Mouse (Mus musculus) embryonic facial prominence, embryonic 11.5 days (tissue): ENCODE measurements at regions not wholly inside any gene's neighbourhood (a gene's known extent, or its start where the extent isn't known, plus 50 kb on each side); places are given as distances from the start of the nearest gene placed in this dataset.

Source experiments
- ATAC-seq: fragments of 200-750 bp; cut with Nextera tagmentation; replicated peaks from 2 replicates; pipeline ENCODE4 v1.8.0; 2017; ENCODE audit warnings: low read depth; ENCODE audit not compliant: insufficient number of reproducible peaks, low FRiP score, low TSS enrichment
- DNase-seq: peaks from one replicate; pipeline ENCODE4 v3.0.0-alpha.2; 2015; ENCODE audit warnings: low spot score
- H3K27ac ChIP-seq: fragments of 300-500 bp; sonication (generic); replicated peaks from 2 replicates; pipeline ENCODE4 v1.5.1; 2014; ENCODE audit warnings: mild to moderate bottlenecking, low read depth, low read length, control low read depth
- H3K27me3 ChIP-seq: fragments of 300-500 bp; sonication (generic); 2 replicates; pipeline ENCODE4 v1.6.1; 2014; ENCODE audit warnings: mild to moderate bottlenecking, low read length, moderate library complexity, mixed read lengths; ENCODE audit not compliant: control insufficient read depth, insufficient read depth
- H3K36me3 ChIP-seq: fragments of 300-500 bp; sonication (generic); replicated peaks from 2 replicates; pipeline ENCODE4 v1.6.1; 2014; ENCODE audit warnings: low read depth, mild to moderate bottlenecking, low read length, moderate library complexity, mixed read lengths; ENCODE audit not compliant: control insufficient read depth, insufficient read depth
- H3K4me1 ChIP-seq: fragments of 300-500 bp; sonication (generic); 2 replicates; pipeline ENCODE4 v1.6.1; 2014; ENCODE audit warnings: low read length, mixed read lengths; ENCODE audit not compliant: control insufficient read depth, insufficient read depth
- H3K4me2 ChIP-seq: fragments of 300-500 bp; sonication (generic); 2 replicates; pipeline ENCODE4 v1.6.1; 2014; ENCODE audit warnings: low read depth, mild to moderate bottlenecking, control low read depth, low read length, moderate library complexity
- H3K4me3 ChIP-seq: fragments of 300-500 bp; sonication (generic); 2 replicates; pipeline ENCODE4 v1.5.1; 2014; ENCODE audit warnings: low read depth, low read length, control low read depth
- H3K9ac ChIP-seq: fragments of 300-500 bp; sonication (generic); replicated peaks from 2 replicates; pipeline ENCODE4 v1.6.1; 2014; ENCODE audit warnings: mild to moderate bottlenecking, control low read depth, low read length
- H3K9me3 ChIP-seq: fragments of 300-500 bp; sonication (generic); replicated peaks from 2 replicates; pipeline ENCODE4 v1.6.1; 2016; ENCODE audit warnings: mild to moderate bottlenecking, low read length, inconsistent platforms, mixed read lengths; ENCODE audit not compliant: control insufficient read depth
- WGBS: fragments of 180-500 bp; shearing (Covaris S2); extraction: QIAGEN DNeasy Blood & Tissue Kit; methylation state at CpG from one replicate; pipeline ENCODE4 v1.1.7; 2014; 5-methylcytosine and 5-hydroxymethylcytosine counted together

DNA sequence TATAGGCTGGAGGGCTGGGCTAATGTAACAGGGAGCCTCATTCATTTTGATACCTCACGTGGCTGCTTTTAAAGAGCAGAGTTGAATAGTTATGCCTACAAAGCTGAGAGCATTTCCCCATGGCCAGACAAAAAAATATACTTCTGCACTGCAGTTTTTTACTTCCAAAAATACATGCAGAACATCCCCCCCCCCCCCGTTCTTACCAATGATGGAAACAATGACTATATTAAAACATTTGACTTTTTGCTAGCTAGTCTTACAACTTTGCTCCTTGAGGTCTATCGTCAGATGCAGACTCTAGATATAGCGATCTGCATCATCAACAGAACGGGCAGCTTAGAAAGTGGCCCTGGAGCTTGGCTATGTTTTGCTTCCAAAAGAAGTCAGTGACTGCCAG lies 692.4 kb downstream of the Stpg2 start:
- no peak for DNase-seq
- no peak for ATAC-seq
- 84% methylated on average over 5 of the region's 5 CpGs for WGBS

GRCm38 (mm10) chr3:139899213-139899612 lies 693.7 kb downstream of the Stpg2 start:
- H3K4me1 ChIP-seq, result no peaks in the 10 kb centered on the region
- H3K9me3 ChIP-seq, result no peaks in the 10 kb centered on the region
- H3K27ac ChIP-seq, result no peak overlapping the region
- ATAC-seq (no peak), DNase-seq (peak; percentile 46)
- no peaks in the 10 kb centered on the region for H3K36me3 ChIP-seq
- H3K4me2 ChIP-seq, result no peak overlapping the region
- H3K4me3 ChIP-seq, result no peak overlapping the region
- WGBS, result 28% methylated on average over 5 of the region's 5 CpGs
- H3K9ac ChIP-seq, result no peak overlapping the region
- H3K27me3 ChIP-seq, result no peaks in the 10 kb centered on the region

More for the DNA sequence above, 692.4 kb downstream of the Stpg2 start:
- Histone ChIP-seq H3K4me1 (no peaks in the 10 kb centered on the region), H3K27ac (no peak overlapping the region), H3K9ac (no peak overlapping the region), H3K4me3 (no peak overlapping the region), H3K4me2 (no peak overlapping the region), H3K36me3 (no peaks in the 10 kb centered on the region), H3K9me3 (no peaks in the 10 kb centered on the region), H3K27me3 (no peaks in the 10 kb centered on the region)

DNA sequence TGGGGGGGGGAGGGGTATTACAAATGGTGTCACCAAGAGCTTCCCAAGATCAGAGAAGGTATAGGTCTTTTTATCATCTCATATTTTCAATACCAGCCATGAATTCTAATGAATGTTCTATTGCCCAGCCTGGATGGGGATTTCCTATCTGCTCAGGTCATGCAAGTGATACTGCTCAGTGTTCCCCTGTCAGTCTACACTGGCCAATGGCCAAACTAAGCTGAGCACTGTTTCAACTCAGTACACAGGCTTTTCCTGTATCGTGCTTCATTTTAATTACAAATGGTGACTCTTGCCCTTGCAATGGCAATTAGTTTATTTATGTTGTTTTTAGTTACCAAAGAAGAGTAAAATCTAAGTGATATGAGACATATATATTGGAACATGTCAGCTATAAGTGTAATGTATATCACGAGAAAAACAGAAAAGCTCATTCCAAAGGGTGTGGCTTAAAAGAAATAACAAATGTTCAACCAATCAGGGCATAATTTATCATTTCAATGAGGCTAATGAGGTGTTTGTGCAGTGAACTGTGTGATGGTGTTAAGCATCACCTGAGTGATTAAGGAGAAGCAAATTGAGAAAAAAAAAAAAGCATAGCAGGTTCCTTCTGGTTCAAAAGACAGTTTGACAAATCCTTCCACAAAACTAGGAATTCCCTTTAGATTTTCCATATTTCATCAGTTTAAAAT lies 708.3 kb downstream of the Stpg2 start:
- 80% methylated on average over 2 of the region's 2 CpGs for whole genome bisulfite sequencing
- no peak for ATAC-seq

DNA sequence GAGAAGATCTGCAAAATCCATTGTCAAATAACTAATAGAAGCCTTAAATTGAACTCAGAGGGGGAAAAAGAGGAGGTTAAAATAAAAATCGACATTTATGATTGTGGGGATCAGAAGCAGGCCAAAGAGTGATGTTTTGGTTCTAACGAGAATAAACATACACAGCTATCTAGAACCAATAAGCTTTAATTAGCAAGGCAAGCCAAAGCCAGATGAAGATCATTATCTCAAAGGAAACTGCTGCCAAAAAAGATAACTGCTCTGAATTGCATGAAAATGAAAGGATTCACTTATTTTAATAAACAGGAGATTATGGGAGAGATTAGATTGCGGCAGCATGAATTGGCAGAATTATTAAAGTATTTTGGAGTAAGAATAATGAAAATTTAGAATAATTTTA lies 716.8 kb downstream of the Stpg2 start:
- no peak for DNase-seq
- ATAC-seq, result no peak
- no peaks in the 10 kb centered on the region for H3K27me3 ChIP-seq
- H3K36me3 ChIP-seq, result no peaks in the 10 kb centered on the region
- H3K9me3 ChIP-seq, result no peaks in the 10 kb centered on the region
- no peak overlapping the region for H3K27ac ChIP-seq
- no peak overlapping the region for H3K4me3 ChIP-seq
- H3K4me2 ChIP-seq, result no peak overlapping the region
- H3K9ac ChIP-seq, result no peak overlapping the region
- 61% methylated on average over 3 of the region's 3 CpGs for WGBS
- no peaks in the 10 kb centered on the region for H3K4me1 ChIP-seq

More for the DNA sequence above, 708.3 kb downstream of the Stpg2 start:
- Histone ChIP-seq H3K4me1 (no peaks in the 10 kb centered on the region), H3K9ac (no peak overlapping the region), H3K4me2 (no peak overlapping the region), H3K9me3 (no peaks in the 10 kb centered on the region), H3K4me3 (no peak overlapping the region), H3K27me3 (no peaks in the 10 kb centered on the region), H3K27ac (no peak overlapping the region), H3K36me3 (no peaks in the 10 kb centered on the region)
- DNase-seq, result no peak

GRCm38 (mm10) chr3:139933039-139933438 lies 727.5 kb downstream of the Stpg2 start:
- Histone ChIP-seq H3K27me3 (no peaks in the 10 kb centered on the region), H3K9ac (no peak overlapping the region), H3K27ac (no peak overlapping the region), H3K4me2 (no peak overlapping the region), H3K4me3 (no peak overlapping the region), H3K4me1 (no peaks in the 10 kb centered on the region), H3K36me3 (no peaks in the 10 kb centered on the region), H3K9me3 (no peaks in the 10 kb centered on the region)
- ATAC-seq, result no peak
- whole genome bisulfite sequencing, result 73% methylated on average over 4 of the region's 4 CpGs
- no peak for DNase-seq

DNA sequence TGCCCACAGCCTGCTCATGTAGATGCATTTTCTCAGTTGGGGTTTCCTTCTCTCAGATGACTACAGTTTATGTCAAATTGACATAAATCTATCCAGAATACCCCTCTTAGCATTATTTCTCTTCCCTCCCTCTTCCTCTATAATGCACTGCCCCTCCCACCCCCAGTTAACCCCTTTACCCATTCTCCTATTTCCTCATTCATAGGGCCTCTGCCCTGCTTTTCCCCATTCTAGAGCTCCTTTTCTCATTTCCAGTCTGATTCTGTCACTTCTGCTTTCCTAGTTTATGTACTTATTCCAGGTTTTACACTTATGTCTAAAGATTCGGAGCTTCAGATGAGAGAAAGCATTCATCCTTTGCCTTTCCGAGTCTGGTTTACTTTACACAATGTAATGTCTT lies 740.7 kb downstream of the Stpg2 start:
- Histone ChIP-seq H3K27ac (no peak overlapping the region), H3K9ac (no peak overlapping the region), H3K9me3 (no peaks in the 10 kb centered on the region), H3K27me3 (no peaks in the 10 kb centered on the region), H3K36me3 (no peaks in the 10 kb centered on the region), H3K4me3 (no peak overlapping the region), H3K4me2 (no peak overlapping the region), H3K4me1 (no peaks in the 10 kb centered on the region)
- DNase-seq (no peak), ATAC-seq (no peak)
- 90% methylated on average over 2 of the region's 2 CpGs for WGBS

DNA sequence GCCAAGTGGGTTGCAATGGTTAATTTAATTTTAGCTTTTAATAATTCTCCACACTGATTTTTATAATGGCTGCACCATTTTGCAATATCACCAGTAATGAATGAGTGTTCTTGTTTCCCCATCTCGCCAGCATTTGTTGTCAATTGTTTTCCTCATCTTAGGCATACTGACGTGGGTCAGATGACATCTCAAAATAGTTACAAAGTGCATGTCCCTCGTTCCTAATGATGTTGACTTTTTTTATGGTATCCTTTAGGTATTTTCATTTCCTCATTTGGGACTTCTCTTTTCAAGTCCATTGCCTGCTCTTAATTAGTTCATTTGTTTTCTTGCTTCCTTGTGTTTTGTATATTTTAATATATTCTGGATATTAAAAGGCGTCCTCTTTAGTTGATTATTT lies 741.8 kb downstream of the Stpg2 start:
- 68% methylated on average over 4 of the region's 4 CpGs for WGBS
- no peak for DNase-seq
- no peak overlapping the region for H3K4me2 ChIP-seq
- H3K27me3 ChIP-seq, result no peaks in the 10 kb centered on the region
- H3K9ac ChIP-seq, result no peak overlapping the region
- ATAC-seq, result no peak
- H3K9me3 ChIP-seq, result no peaks in the 10 kb centered on the region
- no peaks in the 10 kb centered on the region for H3K4me1 ChIP-seq
- H3K36me3 ChIP-seq, result no peaks in the 10 kb centered on the region
- H3K27ac ChIP-seq, result no peak overlapping the region
- H3K4me3 ChIP-seq, result no peak overlapping the region

DNA sequence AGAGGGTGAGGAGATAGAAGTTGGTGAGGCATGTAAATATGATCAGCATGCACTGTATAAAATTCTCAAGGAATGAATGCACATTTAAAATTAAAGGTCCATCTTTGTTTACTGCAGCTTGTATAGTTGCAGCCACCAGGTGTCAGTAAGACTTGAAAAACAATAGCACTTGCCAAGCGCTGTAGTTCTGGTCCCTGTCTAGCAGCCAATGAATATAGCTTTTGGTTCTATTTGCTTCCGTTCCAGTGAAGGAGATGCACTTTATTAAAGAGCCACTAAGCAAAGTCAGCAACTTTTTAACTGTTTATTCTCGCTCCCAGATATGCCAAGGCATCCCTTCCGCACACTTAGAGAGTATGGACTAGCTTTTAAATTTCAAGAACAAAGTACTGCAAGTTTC lies 743.6 kb downstream of the Stpg2 start:
- 66% methylated on average over 4 of the region's 4 CpGs for WGBS
- no peak overlapping the region for H3K4me3 ChIP-seq
- no peak for ATAC-seq

More for the DNA sequence above, 743.6 kb downstream of the Stpg2 start:
- no peak overlapping the region for H3K4me2 ChIP-seq
- H3K9me3 ChIP-seq, result no peaks in the 10 kb centered on the region
- H3K4me1 ChIP-seq, result no peaks in the 10 kb centered on the region
- H3K27me3 ChIP-seq, result no peaks in the 10 kb centered on the region
- no peak overlapping the region for H3K9ac ChIP-seq
- peak; percentile 9 for DNase-seq
- H3K27ac ChIP-seq, result no peak overlapping the region
- H3K36me3 ChIP-seq, result no peaks in the 10 kb centered on the region
